Mouse (Mus musculus) limb, embryonic 12.5 days (tissue): ENCODE measurements around the gene Glt8d1. TPM values are rescaled to one million over a fixed set of nuclear protein-coding genes. Genes with fewer than 3 reads are reported as not detected.
A peak's percentile ranks its signal among the peaks of the same experiment; 100 is the strongest.

ENCODE experiments used
- ATAC-seq: fragments of 200-750 bp; cut with Nextera tagmentation; 2 replicates; pipeline ENCODE4 v1.8.0; 2017; ENCODE audit warnings: low read depth, moderate TSS enrichment; ENCODE audit not compliant: insufficient number of reproducible peaks, insufficient read depth, low FRiP score, low TSS enrichment
- H3K27ac ChIP-seq: fragments of 300-500 bp; sonication (generic); 2 replicates; pipeline ENCODE4 v1.5.1; 2016; ENCODE audit warnings: mild to moderate bottlenecking, moderate library complexity
- H3K27me3 ChIP-seq: fragments of 300-500 bp; sonication (generic); 2 replicates; pipeline ENCODE4 v1.6.1; 2016; ENCODE audit warnings: mild to moderate bottlenecking, moderate library complexity
- H3K36me3 ChIP-seq: fragments of 300-500 bp; sonication (generic); 2 replicates; pipeline ENCODE4 v1.6.1; 2016; ENCODE audit warnings: mild to moderate bottlenecking, moderate library complexity
- H3K4me1 ChIP-seq: fragments of 300-500 bp; sonication (generic); replicated peaks from 2 replicates; pipeline ENCODE4 v1.6.1; 2016
- H3K4me2 ChIP-seq: fragments of 300-500 bp; sonication (generic); 2 replicates; pipeline ENCODE4 v1.6.1; 2016; ENCODE audit warnings: mild to moderate bottlenecking, moderate library complexity
- H3K4me3 ChIP-seq: fragments of 300-500 bp; sonication (generic); replicated peaks from 2 replicates; pipeline ENCODE4 v1.5.1; 2016; ENCODE audit warnings: mild to moderate bottlenecking
- H3K9ac ChIP-seq: fragments of 300-500 bp; sonication (generic); replicated peaks from 2 replicates; pipeline ENCODE4 v1.6.1; 2016; ENCODE audit warnings: mild to moderate bottlenecking, moderate library complexity
- H3K9me3 ChIP-seq: fragments of 300-500 bp; sonication (generic); 2 replicates; pipeline ENCODE4 v1.6.1; 2016; ENCODE audit warnings: mild to moderate bottlenecking, moderate library complexity
- WGBS: fragments of 180-500 bp; shearing (Covaris S2); methylation state at CpG from one replicate; pipeline ENCODE4 v1.1.7; 2016; 5-methylcytosine and 5-hydroxymethylcytosine counted together
- polyA plus RNA-seq: library from polyadenylated mRNA; unstranded; fragments of >200 nt; fragmentation: Nextera tagmentation; extraction: Ambion mirVana; gene quantifications from 2 replicates; pipeline ENCODE4 v1.2.1, GENCODE M21; 2016

Glt8d1 gene
- polyA plus RNA-seq, 1 experiment from 2014 or later, result 54.7 TPM

- ATAC-seq, result no peak
- H3K27me3 ChIP-seq, result no peaks in the 10 kb centered on the region
- H3K36me3 ChIP-seq, result peaks cover 96% of the 10 kb centered on the region
- H3K4me2 ChIP-seq, result no peak overlapping the region
- H3K9ac ChIP-seq, result no peak overlapping the region
- no peaks in the 10 kb centered on the region for H3K9me3 ChIP-seq
- no peak overlapping the region for H3K27ac ChIP-seq
- WGBS, result 93% methylated on average over 3 of the region's 3 CpGs
- H3K4me1 ChIP-seq, result no peaks in the 10 kb centered on the region
- no peak overlapping the region for H3K4me3 ChIP-seq
Measured at GRCm38 (mm10) chr14:31011588-31011987, 10.4 kb downstream of the Glt8d1 start.

DNA sequence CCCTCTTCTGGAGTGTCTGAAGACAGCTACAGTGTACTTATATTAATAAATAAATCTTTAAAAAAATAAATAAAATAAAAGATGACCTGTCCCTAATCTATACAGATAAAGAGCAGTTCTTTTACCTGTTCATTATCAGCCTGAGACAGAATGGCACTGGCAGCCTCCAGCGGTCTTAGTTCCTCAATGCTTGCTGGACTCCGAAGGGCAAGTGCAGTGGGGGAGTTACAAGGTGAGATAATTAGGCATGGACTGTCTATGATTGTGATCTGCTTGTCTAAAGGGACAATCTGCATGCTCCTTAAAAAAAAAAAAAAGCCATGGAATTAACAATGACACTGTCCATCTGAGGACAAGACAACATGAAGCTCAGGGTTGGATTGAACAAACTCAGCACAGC lies 12.7 kb downstream of the Glt8d1 start:
- Histone ChIP-seq H3K4me2 (no peak overlapping the region), H3K9ac (no peak overlapping the region), H3K36me3 (peaks cover 87% of the 10 kb centered on the region), H3K27me3 (no peaks in the 10 kb centered on the region), H3K4me3 (no peak overlapping the region), H3K9me3 (no peaks in the 10 kb centered on the region), H3K4me1 (peaks cover 12% of the 10 kb centered on the region), H3K27ac (no peak overlapping the region)
- ATAC-seq, result no peak
- 97% methylated on average over 2 of the region's 2 CpGs for WGBS

DNA sequence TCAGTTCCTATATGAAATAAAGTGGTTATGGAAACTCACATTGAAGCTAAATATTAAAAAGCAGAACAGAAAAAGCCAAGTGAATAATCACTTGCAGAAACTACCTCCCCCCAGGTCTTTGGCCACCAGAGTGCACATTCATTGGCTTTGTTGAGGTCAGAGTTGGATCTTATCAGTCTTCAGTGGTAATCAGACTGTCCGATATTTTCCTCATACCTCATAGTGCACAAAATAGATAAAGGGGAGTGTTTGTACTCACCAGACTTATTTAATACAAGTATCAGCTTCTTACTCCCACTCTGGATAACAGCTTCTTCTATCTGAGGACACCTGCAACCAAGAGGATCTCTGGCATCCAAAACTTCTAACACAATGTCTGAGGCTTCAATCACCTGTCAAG lies 14.9 kb downstream of the Glt8d1 start:
- 91% methylated on average over 1 of the region's 1 CpGs for WGBS
- no peak for ATAC-seq
- H3K4me1 ChIP-seq, result peaks cover 19% of the 10 kb centered on the region
- no peaks in the 10 kb centered on the region for H3K9me3 ChIP-seq
- H3K36me3 ChIP-seq, result peaks cover 67% of the 10 kb centered on the region
- H3K9ac ChIP-seq, result no peak overlapping the region
- no peak overlapping the region for H3K27ac ChIP-seq
- no peak overlapping the region for H3K4me2 ChIP-seq
- H3K4me3 ChIP-seq, result no peak overlapping the region
- no peaks in the 10 kb centered on the region for H3K27me3 ChIP-seq

DNA sequence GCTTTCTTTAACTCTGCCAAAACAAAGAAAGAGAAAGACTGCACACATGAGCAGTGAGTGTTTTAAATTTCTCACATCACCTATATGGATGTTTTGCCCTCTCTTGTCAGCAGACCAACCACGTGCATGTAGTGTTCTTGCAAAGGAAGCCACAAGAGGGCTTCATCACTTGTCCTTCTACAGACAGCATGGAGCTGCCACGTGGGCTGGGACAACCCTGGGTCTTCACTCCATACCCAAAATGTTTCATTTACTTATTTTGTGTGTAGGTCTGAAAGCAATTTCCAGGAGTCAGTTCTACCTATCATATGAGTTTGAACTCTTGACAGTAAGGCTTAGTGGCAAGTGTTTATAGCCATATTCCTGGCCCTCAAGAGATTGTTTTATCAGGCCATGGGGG lies 16.7 kb downstream of the Glt8d1 start:
- peaks cover 61% of the 10 kb centered on the region for H3K36me3 ChIP-seq
- no peak overlapping the region for H3K27ac ChIP-seq
- H3K4me1 ChIP-seq, result peaks cover 26% of the 10 kb centered on the region
- H3K4me2 ChIP-seq, result peak overlapping the region; percentile 82
- no peaks in the 10 kb centered on the region for H3K27me3 ChIP-seq
- peak overlapping the region; percentile 79 for H3K4me3 ChIP-seq
- H3K9me3 ChIP-seq, result no peaks in the 10 kb centered on the region
- H3K9ac ChIP-seq, result peak overlapping the region; percentile 91
- ATAC-seq, result no peak
- WGBS, result 0% methylated on average over 2 of the region's 2 CpGs

DNA sequence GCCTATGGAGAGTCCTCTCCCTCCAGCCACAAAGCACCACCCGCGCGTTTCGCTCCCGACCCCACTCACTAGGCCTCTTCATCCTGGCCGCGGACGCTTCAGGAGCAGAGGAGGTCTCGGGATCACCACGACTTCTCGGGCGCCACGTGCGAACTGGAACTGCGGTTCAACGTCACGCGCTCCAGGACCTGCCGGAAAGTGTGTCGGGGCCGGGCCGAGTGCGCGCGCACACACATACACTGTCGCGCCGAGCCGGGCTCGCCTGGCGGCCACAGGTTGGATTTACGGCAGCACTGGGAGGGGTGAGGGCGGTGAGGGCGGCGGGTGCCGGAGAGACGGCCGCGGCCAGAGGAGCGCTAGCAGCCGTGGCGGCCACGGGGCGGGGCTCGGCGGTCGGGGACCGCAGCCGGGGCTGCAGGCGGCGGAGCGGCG lies 17.7 kb downstream of the Glt8d1 start, which contains the start of the genes Pbrm1 and Gnl3:
Pbrm1 (plus strand) TSS at position 279 of the 432 bp plus-strand sequence.
Gnl3 (minus strand) TSS at position 293 of the 432 bp plus-strand sequence.
- peak; percentile 90 for ATAC-seq
- Histone ChIP-seq H3K4me3 (peak within 1 kb of the TSS; percentile 79), H3K27ac (peak within 1 kb of the TSS; percentile 95), H3K9ac (peak within 1 kb of the TSS; percentile 91), H3K36me3 (peaks cover 59% of the 10 kb centered on the region), H3K27me3 (no peaks in the 10 kb centered on the region), H3K4me2 (peak within 1 kb of the TSS; percentile 82), H3K4me1 (peaks cover 27% of the 10 kb centered on the region), H3K9me3 (no peaks in the 10 kb centered on the region)
- under 1% methylated on average over 40 of the region's 53 CpGs for WGBS

GRCm38 (mm10) chr14:31019331-31020205 lies 18.4 kb downstream of the Glt8d1 start:
- peak overlapping the region; percentile 95 for H3K27ac ChIP-seq
- no peaks in the 10 kb centered on the region for H3K27me3 ChIP-seq
- 7% methylated on average over 39 of the region's 56 CpGs for WGBS
- peaks cover 27% of the 10 kb centered on the region for H3K4me1 ChIP-seq
- peak overlapping the region; percentile 79 for H3K4me3 ChIP-seq
- ATAC-seq, result peak; percentile 92
- H3K9ac ChIP-seq, result peak overlapping the region; percentile 91
- peaks cover 57% of the 10 kb centered on the region for H3K36me3 ChIP-seq
- peak overlapping the region; percentile 82 for H3K4me2 ChIP-seq
- H3K9me3 ChIP-seq, result no peaks in the 10 kb centered on the region

DNA sequence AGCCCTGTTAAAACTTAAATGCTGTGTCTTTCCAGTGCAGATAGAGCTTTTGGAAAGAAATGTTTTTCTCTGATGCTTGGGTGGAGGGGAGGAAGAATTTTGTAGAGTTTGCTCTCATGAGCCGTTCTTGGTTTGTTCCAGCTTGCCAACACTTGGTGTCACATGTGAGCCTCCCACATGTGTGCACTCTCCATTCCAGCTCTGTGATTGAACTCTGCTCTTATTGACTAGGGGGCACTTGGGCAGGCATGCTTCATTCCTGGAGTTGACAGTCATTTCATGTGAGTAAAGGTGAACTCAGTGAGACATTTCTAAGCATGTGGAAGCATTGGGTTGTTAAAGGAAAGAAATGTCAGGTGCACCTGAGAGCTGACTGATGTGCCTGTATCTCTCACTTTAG lies 21.4 kb downstream of the Glt8d1 start:
- Histone ChIP-seq H3K9ac (no peak overlapping the region), H3K4me2 (no peak overlapping the region), H3K4me3 (no peak overlapping the region), H3K36me3 (peaks cover 56% of the 10 kb centered on the region), H3K27me3 (no peaks in the 10 kb centered on the region), H3K9me3 (no peaks in the 10 kb centered on the region), H3K4me1 (peaks cover 21% of the 10 kb centered on the region), H3K27ac (no peak overlapping the region)
- WGBS, result 59% methylated on average over 1 of the region's 1 CpGs
- no peak for ATAC-seq

DNA sequence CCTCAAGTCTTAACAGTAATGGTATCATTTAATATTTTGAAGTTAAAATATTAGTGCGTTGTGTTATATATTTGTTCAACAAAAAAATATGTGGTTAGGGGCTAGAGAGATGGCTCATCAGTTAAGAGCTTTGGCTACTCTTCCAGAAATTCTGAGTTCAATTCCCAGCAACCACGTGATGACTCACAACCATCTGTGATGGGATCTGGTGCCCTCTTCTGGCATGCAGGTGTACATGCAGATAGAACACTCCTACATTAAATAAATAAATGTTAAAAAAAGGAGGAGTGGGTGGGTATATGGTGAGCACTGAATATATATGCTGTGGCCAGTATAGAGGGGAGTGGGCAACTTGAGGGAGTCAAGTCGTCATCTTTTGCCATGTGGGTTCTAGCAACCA lies 24.6 kb downstream of the Glt8d1 start:
- ATAC-seq, result no peak
- no peaks in the 10 kb centered on the region for H3K9me3 ChIP-seq
- 0 out of 2 replicates have a peak, but pooled peaks cover 8% of the 10 kb centered on the region for H3K4me1 ChIP-seq
- H3K9ac ChIP-seq, result no peak overlapping the region
- H3K4me3 ChIP-seq, result no peak overlapping the region
- 78% methylated on average over 3 of the region's 3 CpGs for WGBS
- no peak overlapping the region for H3K27ac ChIP-seq
- no peak overlapping the region for H3K4me2 ChIP-seq
- no peaks in the 10 kb centered on the region for H3K27me3 ChIP-seq
- H3K36me3 ChIP-seq, result peaks cover 84% of the 10 kb centered on the region

DNA sequence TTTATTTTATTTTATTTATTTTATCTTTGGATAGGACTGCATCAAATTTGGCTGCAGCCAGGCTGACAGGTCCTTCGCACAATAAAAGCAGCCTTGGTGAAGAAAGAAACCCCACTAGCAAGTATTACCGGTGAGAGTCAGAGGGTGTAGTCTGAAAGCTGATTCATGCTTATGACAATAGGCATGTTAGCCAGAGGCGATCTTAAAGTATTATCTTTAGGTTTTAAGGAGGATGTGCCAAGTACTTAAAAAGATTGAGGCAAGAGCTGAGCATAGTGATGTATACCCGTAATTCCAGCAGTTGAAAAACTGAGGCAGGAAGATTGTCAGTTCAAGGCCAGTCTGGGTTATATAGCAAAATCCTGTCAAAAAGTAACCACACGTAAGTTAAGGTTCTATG lies 44.1 kb downstream of the Glt8d1 start:
- Histone ChIP-seq H3K9me3 (no peaks in the 10 kb centered on the region), H3K4me2 (no peak overlapping the region), H3K9ac (no peak overlapping the region), H3K27ac (no peak overlapping the region), H3K4me1 (no peaks in the 10 kb centered on the region), H3K27me3 (no peaks in the 10 kb centered on the region), H3K4me3 (no peak overlapping the region), H3K36me3 (peaks cover 80% of the 10 kb centered on the region)
- ATAC-seq, result no peak
- 94% methylated on average over 5 of the region's 5 CpGs for WGBS

DNA sequence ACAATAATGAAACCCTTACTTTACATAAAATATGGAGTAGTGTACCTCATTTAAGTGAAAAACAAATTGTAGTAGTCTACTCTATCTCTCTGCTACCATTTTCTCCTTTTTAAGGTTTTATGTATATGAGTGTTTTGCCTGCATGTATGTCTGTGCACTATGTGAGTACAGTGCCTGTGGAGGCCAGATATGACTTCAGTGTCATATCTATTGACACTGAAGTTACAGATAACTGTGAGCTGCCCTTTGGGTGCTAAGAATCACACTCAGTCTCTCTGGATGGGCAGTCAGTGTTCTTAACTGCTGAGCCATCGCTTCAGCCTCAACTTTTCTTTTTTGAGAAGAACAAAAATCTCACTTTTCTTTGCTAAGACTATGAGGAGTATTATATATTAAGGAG lies 44.6 kb downstream of the Glt8d1 start:
- 100% methylated on average over 1 of the region's 1 CpGs for WGBS
- no peak overlapping the region for H3K4me3 ChIP-seq

More for the DNA sequence above, 44.6 kb downstream of the Glt8d1 start:
- Histone ChIP-seq H3K9ac (no peak overlapping the region), H3K27ac (no peak overlapping the region), H3K4me1 (no peaks in the 10 kb centered on the region), H3K27me3 (no peaks in the 10 kb centered on the region), H3K36me3 (peaks cover 82% of the 10 kb centered on the region), H3K4me2 (no peak overlapping the region), H3K9me3 (no peaks in the 10 kb centered on the region)
- ATAC-seq, result no peak
